Mouse (Mus musculus) hindbrain, embryonic 11.5 days (tissue): ENCODE measurements at regions not wholly inside any gene's neighbourhood (a gene's known extent, or its start where the extent isn't known, plus 50 kb on each side); places are given as distances from the start of the nearest gene placed in this dataset.

ENCODE experiments used
- ATAC-seq: fragments of 200-750 bp; cut with Nextera tagmentation; 2 replicates; pipeline ENCODE4 v1.8.0; 2017; ENCODE audit warnings: mild to moderate bottlenecking, moderate TSS enrichment, moderate library complexity; ENCODE audit not compliant: low FRiP score
- DNase-seq: peaks from one replicate; pipeline ENCODE4 v3.0.0-alpha.2; 2015; ENCODE audit warnings: low spot score
- H3K27ac ChIP-seq: fragments of 300-500 bp; sonication (generic); 2 replicates; pipeline ENCODE4 v1.5.1; 2014; ENCODE audit warnings: mild to moderate bottlenecking, low read depth, low read length
- H3K27me3 ChIP-seq: fragments of 300-500 bp; sonication (generic); 2 replicates; pipeline ENCODE4 v1.6.1; 2014; ENCODE audit warnings: mild to moderate bottlenecking, low read length, moderate library complexity, mixed read lengths; ENCODE audit not compliant: control insufficient read depth, insufficient read depth
- H3K36me3 ChIP-seq: fragments of 300-500 bp; sonication (generic); 2 replicates; pipeline ENCODE4 v1.6.1; 2014; ENCODE audit warnings: mild to moderate bottlenecking, low read length, moderate library complexity, mixed read lengths; ENCODE audit not compliant: control insufficient read depth, insufficient read depth
- H3K4me1 ChIP-seq: fragments of 300-500 bp; sonication (generic); replicated peaks from 2 replicates; pipeline ENCODE4 v1.6.1; 2014; ENCODE audit warnings: low read length, mixed read lengths; ENCODE audit not compliant: control insufficient read depth, insufficient read depth
- H3K4me2 ChIP-seq: fragments of 300-500 bp; sonication (generic); replicated peaks from 2 replicates; pipeline ENCODE4 v1.6.1; 2014; ENCODE audit warnings: mild to moderate bottlenecking, low read depth, low read length
- H3K4me3 ChIP-seq: fragments of 300-500 bp; sonication (generic); 2 replicates; pipeline ENCODE4 v1.5.1; 2014; ENCODE audit warnings: low read depth, low read length
- H3K9ac ChIP-seq: fragments of 300-500 bp; sonication (generic); 2 replicates; pipeline ENCODE4 v1.6.1; 2014; ENCODE audit warnings: low read depth, low read length
- H3K9me3 ChIP-seq: fragments of 300-500 bp; sonication (generic); 2 replicates; pipeline ENCODE4 v1.6.1; 2016; ENCODE audit warnings: low read length; ENCODE audit not compliant: control insufficient read depth
- WGBS: fragments of 180-500 bp; shearing (Covaris S2); extraction: QIAGEN DNeasy Blood & Tissue Kit; methylation state at CpG from one replicate; pipeline ENCODE4 v1.1.7; 2014; 5-methylcytosine and 5-hydroxymethylcytosine counted together

GRCm38 (mm10) chr8:109247875-109248274 is 246.0 kb upstream of the Pmfbp1 start:
- Histone ChIP-seq H3K27me3 (no peaks in the 10 kb centered on the region), H3K4me2 (no peak overlapping the region), H3K9me3 (no peaks in the 10 kb centered on the region), H3K9ac (no peak overlapping the region), H3K4me1 (peaks cover 3% of the 10 kb centered on the region; the same call in 1 of the 2 replicates), H3K36me3 (no peaks in the 10 kb centered on the region), H3K27ac (no peak overlapping the region), H3K4me3 (no peak overlapping the region)
- WGBS = 75% methylated on average over 6 of the region's 6 CpGs
- ATAC-seq (0 out of 2 replicates have a peak, but pooled peaks have one; percentile 43), DNase-seq (no peak)

- H3K27me3 ChIP-seq = no peaks in the 10 kb centered on the region
- peaks cover 3% of the 10 kb centered on the region; the same call in 1 of the 2 replicates for H3K4me1 ChIP-seq
- H3K36me3 ChIP-seq = no peaks in the 10 kb centered on the region
- 78% methylated on average over 6 of the region's 6 CpGs for whole genome bisulfite sequencing
- H3K4me2 ChIP-seq = no peak overlapping the region; the same call in 1 of the 2 replicates
- H3K4me3 ChIP-seq = no peak overlapping the region
- no peaks in the 10 kb centered on the region for H3K9me3 ChIP-seq
- no peak for ATAC-seq
- DNase-seq = no peak
- H3K27ac ChIP-seq = no peak overlapping the region
- H3K9ac ChIP-seq = no peak overlapping the region
Observed at GRCm38 (mm10) chr8:109248356-109248755, 245.5 kb upstream of the Pmfbp1 start.

- Histone ChIP-seq H3K9me3 (no peaks in the 10 kb centered on the region), H3K4me2 (no peak overlapping the region), H3K27ac (no peak overlapping the region), H3K4me1 (peaks cover 3% of the 10 kb centered on the region; the same call in 1 of the 2 replicates), H3K36me3 (no peaks in the 10 kb centered on the region), H3K4me3 (no peak overlapping the region), H3K27me3 (no peaks in the 10 kb centered on the region), H3K9ac (no peak overlapping the region)
- DNase-seq = no peak
- ATAC-seq = no peak
- 83% methylated on average over 12 of the region's 12 CpGs for WGBS
Observed at GRCm38 (mm10) chr8:109249256-109249655, 244.6 kb upstream of the Pmfbp1 start.

- Histone ChIP-seq H3K27me3 (no peaks in the 10 kb centered on the region), H3K9me3 (no peaks in the 10 kb centered on the region), H3K4me2 (no peak overlapping the region), H3K4me3 (no peak overlapping the region), H3K4me1 (peaks cover 3% of the 10 kb centered on the region; the same call in 1 of the 2 replicates), H3K9ac (no peak overlapping the region), H3K27ac (no peak overlapping the region), H3K36me3 (no peaks in the 10 kb centered on the region)
- DNase-seq (no peak), ATAC-seq (no peak)
- 93% methylated on average over 9 of the region's 9 CpGs for WGBS
Observed at GRCm38 (mm10) chr8:109249691-109250090, 244.1 kb upstream of the Pmfbp1 start.

- ATAC-seq = no peak
- Histone ChIP-seq H3K4me1 (peaks cover 3% of the 10 kb centered on the region; the same call in 1 of the 2 replicates), H3K9ac (no peak overlapping the region), H3K27ac (no peak overlapping the region), H3K4me2 (no peak overlapping the region), H3K4me3 (no peak overlapping the region), H3K9me3 (no peaks in the 10 kb centered on the region), H3K27me3 (no peaks in the 10 kb centered on the region), H3K36me3 (no peaks in the 10 kb centered on the region)
- no peak for DNase-seq
- 86% methylated on average over 8 of the region's 8 CpGs for WGBS
Observed at GRCm38 (mm10) chr8:109250551-109250950, 243.3 kb upstream of the Pmfbp1 start.

GRCm38 (mm10) chr8:109251360-109251798 is 242.4 kb upstream of the Pmfbp1 start:
- Histone ChIP-seq H3K27ac (peak overlapping the region; percentile 2; the same call in 1 of the 2 replicates), H3K36me3 (no peaks in the 10 kb centered on the region), H3K4me3 (no peak overlapping the region), H3K4me1 (peaks cover 3% of the 10 kb centered on the region; the same call in 1 of the 2 replicates), H3K9me3 (no peaks in the 10 kb centered on the region), H3K4me2 (no peak overlapping the region), H3K9ac (no peak overlapping the region), H3K27me3 (no peaks in the 10 kb centered on the region)
- 81% methylated on average over 24 of the region's 24 CpGs for WGBS
- DNase-seq (no peak), ATAC-seq (peak; percentile 81)

GRCm38 (mm10) chr8:109252404-109252803 is 241.4 kb upstream of the Pmfbp1 start:
- Histone ChIP-seq H3K36me3 (no peaks in the 10 kb centered on the region), H3K4me2 (no peak overlapping the region), H3K4me1 (peaks cover under 1% of the 10 kb centered on the region; the same call in 1 of the 2 replicates), H3K27me3 (no peaks in the 10 kb centered on the region), H3K9me3 (no peaks in the 10 kb centered on the region), H3K4me3 (no peak overlapping the region), H3K9ac (no peak overlapping the region), H3K27ac (0 out of 2 replicates have a peak overlapping the region, but pooled peaks have one; percentile 42)
- ATAC-seq (peak; percentile 64; the same call in 1 of the 2 replicates), DNase-seq (no peak)
- 57% methylated on average over 4 of the region's 4 CpGs for WGBS

- Histone ChIP-seq H3K36me3 (no peaks in the 10 kb centered on the region), H3K27me3 (no peaks in the 10 kb centered on the region), H3K9ac (no peak overlapping the region), H3K4me2 (no peak overlapping the region), H3K9me3 (no peaks in the 10 kb centered on the region), H3K4me3 (no peak overlapping the region), H3K27ac (no peak overlapping the region), H3K4me1 (no peaks in the 10 kb centered on the region)
- DNase-seq = peak; percentile 85
- ATAC-seq = no peak
- WGBS = 18% methylated on average over 5 of the region's 5 CpGs
Observed at GRCm38 (mm10) chr8:109279129-109279528, 214.7 kb upstream of the Pmfbp1 start.

GRCm38 (mm10) chr8:109280540-109280939 is 213.3 kb upstream of the Pmfbp1 start:
- 87% methylated on average over 2 of the region's 2 CpGs for WGBS
- Histone ChIP-seq H3K9me3 (no peaks in the 10 kb centered on the region), H3K27me3 (no peaks in the 10 kb centered on the region), H3K36me3 (no peaks in the 10 kb centered on the region), H3K4me1 (no peaks in the 10 kb centered on the region), H3K27ac (no peak overlapping the region), H3K4me3 (no peak overlapping the region), H3K9ac (no peak overlapping the region), H3K4me2 (no peak overlapping the region)
- peak; percentile 39 for DNase-seq
- ATAC-seq = peak; percentile 45; the same call in 1 of the 2 replicates
